Mouse (Mus musculus) hindbrain, embryonic 12.5 days (tissue): ENCODE measurements around the gene Htatsf1. TPM values are rescaled to one million over a fixed set of nuclear protein-coding genes. Genes with fewer than 3 reads are reported as not detected.

Experiments used
- polyA plus RNA-seq: library from polyadenylated mRNA; unstranded; fragments of >200 nt; fragmentation: Nextera tagmentation; extraction: Ambion mirVana; gene quantifications from 2 replicates; pipeline ENCODE4 v1.2.1, GENCODE M21; 2016

The Htatsf1 gene
- polyA plus RNA-seq, 1 experiment from 2014 or later: 93.0 TPM

Other genes starting within 250 kb of the Htatsf1 start
- gene Map7d3, start 231.3 kb upstream of the Htatsf1 start, polyA plus RNA-seq: 1.5 and 2.4 TPM in 2 replicates
- not detected in 2 replicates for gene Adgrg4, start 183.4 kb upstream of the Htatsf1 start, polyA plus RNA-seq
- gene Brs3, start 10.5 kb upstream of the Htatsf1 start, polyA plus RNA-seq: not detected in 2 replicates
- gene Vgll1, start 34.5 kb downstream of the Htatsf1 start, polyA plus RNA-seq: 0.13 and 0.14 TPM in 2 replicates
- gene Cd40lg, start 158.6 kb downstream of the Htatsf1 start, polyA plus RNA-seq: not detected in 2 replicates